Mouse (Mus musculus): ENCODE data around the gene Rnaseh1. TPM values are rescaled to one million over a fixed set of nuclear protein-coding genes. Genes with fewer than 3 reads are reported as not detected.

The Rnaseh1 gene
- polyA plus RNA-seq (2012; rRNA removed) = 25.0 and 26.0 TPM in 2 replicates

DNA sequence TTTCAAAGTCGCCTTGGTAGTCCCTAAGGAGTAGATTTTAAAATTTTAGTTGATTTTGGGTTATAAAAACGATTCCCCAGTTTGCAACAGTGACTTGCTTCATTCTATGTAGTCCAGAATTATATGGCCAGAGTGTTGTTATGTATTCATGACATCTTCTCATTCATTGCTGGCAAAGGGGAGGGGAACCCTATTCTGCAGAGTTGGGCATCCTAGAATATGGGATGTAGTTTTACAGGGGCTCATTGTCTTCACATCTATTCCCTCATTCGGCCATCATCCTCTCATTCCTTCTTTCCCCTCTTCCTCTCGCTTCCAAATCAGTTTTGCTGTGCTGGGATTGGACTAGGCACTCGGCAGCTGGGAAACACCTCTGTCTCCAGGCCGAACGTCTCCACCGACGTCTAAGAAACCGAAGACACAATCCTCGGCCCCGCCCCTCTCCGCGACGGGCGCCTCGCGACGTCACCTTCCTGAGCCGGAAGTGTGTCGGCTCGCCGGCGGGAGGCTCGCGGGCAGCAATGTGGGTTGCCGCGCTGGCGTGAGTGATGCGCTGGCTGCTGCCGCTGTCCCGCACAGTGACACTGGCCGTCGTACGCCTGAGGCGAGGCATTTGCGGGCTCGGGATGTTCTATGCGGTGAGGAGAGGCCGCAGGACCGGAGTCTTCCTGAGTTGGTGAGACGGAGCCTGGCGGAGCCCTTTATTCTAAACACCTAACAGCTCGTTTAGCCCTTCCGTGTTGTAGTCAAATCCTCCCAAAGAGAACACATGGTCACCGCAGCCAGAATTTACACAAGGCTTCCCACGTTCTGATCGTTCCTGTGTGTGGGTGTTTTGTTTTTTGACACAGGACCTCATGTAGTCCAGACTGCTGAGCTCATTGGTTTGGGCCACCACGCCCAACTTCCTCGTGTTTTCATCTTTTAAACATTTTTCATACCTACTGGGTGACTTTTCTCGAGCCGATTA is at the start of gene Rnaseh1:
Gene Rnaseh1, plus strand, starts transcription at position 462 of the 970 bp plus-strand sequence.

GRCm38 (mm10) chr12:28623195-28623594 is 26.2 kb upstream of the Rnaseh1 start, which contains the start of gene Colec11:
TSS of gene Colec11 (minus strand) at chr12:28623377.

DNA sequence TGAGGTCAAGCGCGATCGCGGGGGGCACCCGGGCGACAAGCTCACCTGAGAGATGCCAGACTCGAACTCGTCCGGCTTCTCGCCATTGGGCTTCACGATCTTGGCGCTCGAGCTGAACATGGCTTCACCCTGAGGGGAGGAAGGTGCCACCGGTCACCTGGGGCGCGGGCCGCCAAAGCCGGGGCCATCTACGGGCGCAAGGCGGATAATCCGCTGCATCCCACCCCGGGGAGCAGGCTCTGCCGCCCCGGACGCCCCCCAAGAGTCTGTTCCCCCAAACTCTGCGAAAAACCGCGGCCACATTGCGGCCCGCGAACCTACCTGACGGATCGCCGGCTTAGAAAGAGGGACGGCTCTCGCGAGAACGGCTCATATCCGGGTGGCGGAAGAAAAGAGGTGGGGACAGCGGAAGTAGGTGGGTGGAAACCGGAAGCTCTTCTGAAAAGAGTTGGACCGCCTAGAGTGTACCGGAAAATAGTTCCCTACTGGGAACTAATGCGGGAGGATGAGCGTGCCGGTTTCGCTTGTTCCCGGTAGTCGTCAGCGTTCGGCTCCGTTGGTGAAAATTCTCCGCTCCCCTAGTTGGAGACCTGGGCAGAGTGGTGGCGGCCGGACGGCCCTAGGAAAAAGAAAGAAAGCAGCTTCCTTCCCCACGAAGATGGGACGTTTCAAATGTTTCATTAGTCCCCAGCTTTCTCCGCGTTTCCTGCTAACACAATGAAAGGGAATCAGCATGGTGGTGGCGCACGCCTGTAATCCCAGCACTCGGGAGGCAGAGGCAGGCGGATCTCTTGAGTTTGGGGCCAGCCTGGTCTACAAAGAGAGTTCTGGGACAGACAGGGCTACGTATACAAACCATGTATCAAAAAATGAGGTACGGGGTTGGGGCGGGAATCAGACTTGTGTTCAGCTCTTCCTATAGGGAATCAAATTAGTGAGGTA is 13.6 kb upstream of the Rnaseh1 start, which contains the start of gene Rps7:
Gene Rps7, minus strand, starts transcription at position 419 of the 942 bp plus-strand sequence.

DNA sequence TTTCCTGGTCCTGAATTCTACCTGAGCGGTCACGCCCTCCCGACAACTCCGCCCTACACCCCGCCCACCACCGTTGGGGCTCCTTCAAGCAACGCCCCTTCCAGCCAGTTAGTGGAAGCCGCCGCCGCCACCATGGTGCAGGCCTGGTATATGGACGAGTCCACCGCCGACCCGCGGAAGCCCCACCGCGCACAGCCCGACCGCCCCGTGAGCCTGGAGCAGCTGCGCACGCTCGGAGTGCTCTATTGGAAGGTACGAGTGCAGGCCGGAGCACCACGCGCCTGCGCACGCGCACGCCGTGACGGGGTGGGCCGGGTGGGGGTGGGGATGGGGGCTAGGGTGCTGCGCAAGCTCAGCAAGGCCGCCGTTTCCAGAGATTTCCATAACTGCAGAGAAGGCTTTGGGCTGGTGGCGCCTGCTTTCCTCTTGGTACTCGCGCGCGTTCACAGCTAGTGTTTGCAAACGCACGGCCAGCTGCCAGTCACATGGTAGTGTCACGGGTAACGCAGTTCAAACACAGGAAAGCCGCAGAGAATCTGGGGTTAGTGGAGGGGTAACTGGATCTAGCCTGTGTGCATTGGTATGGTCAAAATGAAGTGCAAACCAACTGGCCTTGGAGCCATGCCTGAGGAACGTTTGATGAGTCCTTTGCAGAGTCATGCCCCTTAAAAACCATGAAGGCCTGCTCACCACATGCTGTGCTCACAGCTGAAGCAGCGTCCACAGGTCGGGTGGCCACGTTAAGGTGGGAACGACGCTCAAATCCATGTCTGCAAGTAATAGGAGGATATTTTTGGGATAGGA is 25.9 kb downstream of the Rnaseh1 start, which contains the start of gene Adi1:
Gene Adi1, plus strand, starts transcription at position 111 of the 804 bp plus-strand sequence.

Other genes starting within 250 kb of the Rnaseh1 start
- 0.05 and 0.13 TPM in 2 replicates for gene Dcdc2c, start 97.2 kb upstream of the Rnaseh1 start, polyA plus RNA-seq (2012; rRNA removed)
- 0.11 and 0.13 TPM in 2 replicates for gene Allc, start 67.1 kb upstream of the Rnaseh1 start, polyA plus RNA-seq (2012; rRNA removed)
- 0.45 and 0.49 TPM in 2 replicates for gene Colec11, start 26.2 kb upstream of the Rnaseh1 start, polyA plus RNA-seq (2012; rRNA removed)
- 964 and 977 TPM in 2 replicates for gene Rps7, start 13.6 kb upstream of the Rnaseh1 start, polyA plus RNA-seq (2012; rRNA removed)
- gene Adi1, start 25.6 kb downstream of the Rnaseh1 start, polyA plus RNA-seq (2012; rRNA removed) = 14.3 and 15.6 TPM in 2 replicates
- gene Trappc12, start 100.9 kb downstream of the Rnaseh1 start, polyA plus RNA-seq (2012; rRNA removed) = 40.9 and 41.6 TPM in 2 replicates
- 48.2 and 52.3 TPM in 2 replicates for gene Eipr1, start 102.2 kb downstream of the Rnaseh1 start, polyA plus RNA-seq (2012; rRNA removed)

Measured in central nervous system, embryonic 18 days (tissue).